Mouse (Mus musculus): Measurements from ENCODE around the gene Bmf.

The Bmf gene

GRCm38 (mm10) chr2:118524811-118525210 lies 24.7 kb downstream of the Bmf start:
- in situ Hi-C loops (cut with MboI; ENCODE audit: low pct_unique_long_range_greater_than_20kb in 1 of 2, low sequenced_read_pairs in 2 of 2, unreplicated experiment in 1 of 2) = no loop called here

DNA sequence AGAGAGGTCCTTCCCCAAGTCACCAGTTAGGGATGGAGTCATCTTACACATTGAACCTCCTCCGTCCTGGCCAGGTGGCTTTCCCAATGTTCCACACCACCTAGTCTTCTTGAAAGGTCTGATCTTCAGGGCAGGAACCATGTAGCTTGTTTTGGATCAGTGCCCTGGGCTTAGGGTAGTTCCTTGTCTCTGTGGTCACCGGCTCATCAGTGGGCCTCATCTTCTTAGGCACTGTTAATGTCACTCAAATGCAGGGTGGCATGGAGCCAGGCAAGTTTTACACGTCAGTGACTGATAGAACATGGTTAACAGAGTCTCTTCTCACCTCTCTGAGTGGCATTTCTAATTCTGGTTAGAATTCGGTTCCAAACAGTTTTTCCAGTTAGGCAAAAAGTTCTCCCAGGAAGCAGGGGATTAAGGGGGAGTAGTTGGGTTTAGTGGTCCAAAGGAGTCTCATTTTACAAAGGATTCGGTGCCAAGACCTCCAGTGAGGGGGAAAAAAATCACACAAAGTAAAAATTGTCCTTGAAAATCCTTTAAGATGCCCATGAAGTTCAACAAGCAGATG lies 26.2 kb downstream of the Bmf start:
- in situ Hi-C loops (cut with MboI; ENCODE audit: low pct_unique_long_range_greater_than_20kb in 1 of 2, low sequenced_read_pairs in 2 of 2, unreplicated experiment in 1 of 2) = no loop called here

DNA sequence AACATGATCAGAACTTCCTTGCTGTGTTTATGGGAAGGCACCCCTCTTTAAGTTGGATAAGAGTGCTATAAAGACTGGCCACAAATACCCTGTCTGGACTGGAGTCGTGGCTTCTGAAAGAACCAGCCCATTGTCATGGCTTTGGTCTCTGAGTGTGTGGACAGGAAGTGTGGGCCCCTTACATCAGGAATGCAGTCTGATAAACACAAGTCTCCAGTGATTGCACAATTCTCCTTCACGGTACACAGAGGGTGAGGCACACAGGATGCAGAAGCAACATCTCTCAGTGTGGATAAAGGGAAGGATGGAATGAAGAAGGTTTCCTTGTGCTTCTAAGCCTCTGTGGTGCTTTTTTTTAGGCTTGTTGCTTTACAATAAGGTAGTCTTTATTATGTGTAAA lies 27.2 kb downstream of the Bmf start:
- in situ Hi-C loops (cut with MboI; ENCODE audit: low pct_unique_long_range_greater_than_20kb in 1 of 2, low sequenced_read_pairs in 2 of 2, unreplicated experiment in 1 of 2) = no loop called here

- in situ Hi-C loops (cut with MboI; ENCODE audit: low pct_unique_long_range_greater_than_20kb in 1 of 2, low sequenced_read_pairs in 2 of 2, unreplicated experiment in 1 of 2) = no loop called here
Observed at GRCm38 (mm10) chr2:118520042-118520933, 29.2 kb downstream of the Bmf start.

DNA sequence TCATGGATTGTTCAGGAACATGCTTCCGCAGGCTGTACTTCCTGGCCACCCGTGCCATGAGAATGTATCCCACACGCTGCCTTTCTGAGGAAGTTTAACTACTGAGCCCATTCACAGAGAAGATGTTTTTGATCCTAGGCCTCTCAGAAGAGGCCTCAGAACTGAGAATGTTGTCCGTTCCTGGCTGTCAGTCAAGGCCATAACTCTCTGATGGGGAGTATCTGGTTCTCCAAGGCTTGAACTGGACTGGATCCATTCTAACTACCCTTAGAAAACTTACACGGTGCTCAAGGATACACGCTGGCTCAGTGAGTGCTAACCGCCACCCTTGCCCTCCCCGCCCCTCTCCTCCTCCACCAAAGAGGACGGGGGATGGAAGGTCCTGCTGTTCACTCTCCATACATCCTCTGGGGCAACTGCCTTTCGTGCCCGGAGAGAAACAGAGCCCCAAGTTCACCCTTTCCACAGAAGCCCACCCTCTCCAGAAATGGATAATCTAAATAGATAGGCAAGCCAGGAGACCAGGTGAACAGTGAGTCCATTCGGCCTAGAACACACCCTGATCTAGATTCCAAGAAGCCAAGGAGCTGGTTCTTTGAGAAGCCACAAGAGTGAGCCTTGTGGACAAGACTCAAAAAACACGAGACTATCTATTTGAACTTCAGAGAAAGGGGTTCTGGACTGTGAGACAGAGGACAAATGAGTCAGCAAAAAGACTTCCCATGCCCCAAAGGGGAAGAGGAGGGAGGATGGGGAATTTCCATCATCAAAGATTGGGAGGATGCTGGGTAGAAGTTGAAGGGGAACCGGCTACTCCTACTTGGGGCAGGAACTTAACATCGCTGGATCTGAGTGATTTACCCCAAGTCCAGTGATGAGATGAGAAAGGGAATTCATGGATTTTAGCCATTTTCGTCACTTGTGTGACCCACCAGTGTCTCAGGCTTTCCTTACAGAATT lies 36.8 kb downstream of the Bmf start:
- in situ Hi-C loops (cut with MboI; ENCODE audit: low pct_unique_long_range_greater_than_20kb in 1 of 2, low sequenced_read_pairs in 2 of 2, unreplicated experiment in 1 of 2) = no loop called here

DNA sequence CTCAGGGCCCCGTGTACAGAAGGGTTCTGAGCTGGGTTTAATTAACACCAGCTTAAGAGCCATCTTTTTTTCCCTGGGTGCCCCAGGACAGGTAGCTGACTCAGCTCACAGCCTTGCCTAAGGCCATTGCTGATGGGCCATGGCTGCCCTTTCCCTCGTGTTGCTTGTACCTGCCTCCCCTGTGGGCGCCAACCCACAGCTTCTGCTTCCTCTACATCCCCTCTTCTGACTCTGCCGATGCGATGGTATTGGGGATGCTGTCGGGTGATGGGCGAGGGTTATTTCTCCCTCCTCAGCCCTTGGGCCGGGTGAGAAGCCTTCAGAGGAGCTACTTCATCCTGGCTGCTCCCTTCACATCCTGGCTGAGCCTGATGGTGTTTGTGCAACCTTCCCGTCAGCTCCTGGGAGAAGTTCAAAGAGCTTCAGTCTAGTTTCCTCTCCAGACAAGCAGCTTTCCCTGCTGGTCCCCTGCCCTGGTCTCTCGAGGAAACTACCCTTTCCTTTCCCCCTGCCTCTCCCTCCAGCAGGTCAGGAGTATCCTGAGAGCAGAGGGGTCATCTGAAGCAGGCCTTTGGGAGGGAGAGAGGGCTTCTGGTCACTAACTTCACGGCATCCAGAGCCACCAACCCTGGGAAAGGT lies 37.6 kb downstream of the Bmf start:
- in situ Hi-C loops (cut with MboI; ENCODE audit: low pct_unique_long_range_greater_than_20kb in 1 of 2, low sequenced_read_pairs in 2 of 2, unreplicated experiment in 1 of 2) = no loop called here

GRCm38 (mm10) chr2:118510447-118511310 lies 38.8 kb downstream of the Bmf start:
- in situ Hi-C loops (cut with MboI; ENCODE audit: low pct_unique_long_range_greater_than_20kb in 1 of 2, low sequenced_read_pairs in 2 of 2, unreplicated experiment in 1 of 2) = no loop called here

- in situ Hi-C loops (cut with MboI; ENCODE audit: low pct_unique_long_range_greater_than_20kb in 1 of 2, low sequenced_read_pairs in 2 of 2, unreplicated experiment in 1 of 2) = no loop called here
Observed at GRCm38 (mm10) chr2:118509688-118510446, 39.6 kb downstream of the Bmf start.

DNA sequence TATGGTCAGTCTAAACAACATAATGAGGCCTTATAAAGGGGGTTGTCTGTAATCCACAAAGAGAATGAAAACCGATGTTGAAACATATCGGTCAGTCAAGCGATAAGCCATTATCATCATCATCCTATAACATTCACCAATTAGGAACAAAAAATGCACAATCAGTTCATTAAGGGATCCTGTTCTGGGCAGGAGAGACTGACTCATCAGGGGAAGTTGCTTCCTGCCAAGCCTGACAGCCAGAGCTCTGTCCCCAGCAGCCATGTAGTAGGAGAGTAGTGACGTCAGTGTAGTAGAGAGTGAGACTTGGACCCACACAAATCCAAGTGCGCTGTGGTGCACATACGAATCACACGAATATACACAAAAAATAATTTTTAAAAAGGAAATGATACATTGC lies 42.4 kb downstream of the Bmf start:
- in situ Hi-C loops (cut with MboI; ENCODE audit: low pct_unique_long_range_greater_than_20kb in 1 of 2, low sequenced_read_pairs in 2 of 2, unreplicated experiment in 1 of 2) = no loop called here

- in situ Hi-C loops (cut with MboI; ENCODE audit: low pct_unique_long_range_greater_than_20kb in 1 of 2, low sequenced_read_pairs in 2 of 2, unreplicated experiment in 1 of 2) = no loop called here
Observed at GRCm38 (mm10) chr2:118500191-118500590, 49.3 kb downstream of the Bmf start.

GRCm38 (mm10) chr2:118499135-118499961 lies 50.1 kb downstream of the Bmf start:
- in situ Hi-C loops (cut with MboI; ENCODE audit: low pct_unique_long_range_greater_than_20kb in 1 of 2, low sequenced_read_pairs in 2 of 2, unreplicated experiment in 1 of 2) = loop anchor here in 1 of 2 experiments (25.0 kb wide), 1 partner anchor 388 kb away; no protein-coding TSS in a partner anchor

DNA sequence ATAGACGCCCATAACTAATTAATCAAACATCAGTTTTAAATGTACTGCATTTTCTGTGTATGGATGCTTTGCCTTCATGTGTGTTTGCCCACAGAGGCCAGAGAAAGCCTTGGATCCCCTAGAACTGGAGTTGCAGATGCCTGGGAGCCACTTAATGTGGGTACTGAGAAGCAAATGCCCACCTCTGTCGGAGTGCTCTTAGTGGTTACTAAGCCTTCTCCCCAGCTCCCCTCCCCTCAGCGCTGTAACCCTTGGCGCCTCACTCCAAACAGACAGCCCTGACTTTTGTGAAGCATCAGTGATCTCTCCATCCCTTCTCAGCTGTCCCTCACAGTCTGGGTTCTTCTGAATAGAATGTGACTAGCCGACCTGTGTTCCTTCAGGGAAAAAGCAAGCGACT lies 51.0 kb downstream of the Bmf start:
- in situ Hi-C loops (cut with MboI; ENCODE audit: low pct_unique_long_range_greater_than_20kb in 1 of 2, low sequenced_read_pairs in 2 of 2, unreplicated experiment in 1 of 2) = loop anchor here in 1 of 2 experiments (25.0 kb wide), 1 partner anchor 389 kb away; no protein-coding TSS in a partner anchor

- in situ Hi-C loops (cut with MboI; ENCODE audit: low pct_unique_long_range_greater_than_20kb in 1 of 2, low sequenced_read_pairs in 2 of 2, unreplicated experiment in 1 of 2) = loop anchor here in 1 of 2 experiments (25.0 kb wide), 1 partner anchor 389 kb away; no protein-coding TSS in a partner anchor
Observed at GRCm38 (mm10) chr2:118497890-118498289, 51.6 kb downstream of the Bmf start.

DNA sequence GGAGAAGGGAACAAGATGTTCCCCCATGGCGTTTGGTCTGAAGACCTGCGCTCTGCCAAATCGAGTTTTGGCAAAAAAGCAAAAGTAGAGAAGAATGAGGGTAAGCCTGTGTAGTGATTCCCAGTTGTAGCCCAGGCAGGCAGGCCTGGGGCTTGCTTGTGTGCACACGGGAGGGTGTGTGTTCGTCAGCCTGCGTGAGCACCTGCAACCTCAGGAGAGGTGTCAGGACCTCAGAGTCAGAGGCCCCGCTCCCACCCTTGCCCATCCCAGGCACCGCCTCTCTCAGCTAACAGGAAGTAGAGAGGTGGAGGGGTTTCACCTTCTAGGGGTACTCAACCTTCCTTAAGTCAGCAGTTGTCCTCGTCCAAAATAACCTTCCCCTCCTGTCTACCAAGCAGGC lies 54.5 kb downstream of the Bmf start:
- in situ Hi-C loops (cut with MboI; ENCODE audit: low pct_unique_long_range_greater_than_20kb in 1 of 2, low sequenced_read_pairs in 2 of 2, unreplicated experiment in 1 of 2) = loop anchor here in 1 of 2 experiments (25.0 kb wide), 1 partner anchor 392 kb away; no protein-coding TSS in a partner anchor

GRCm38 (mm10) chr2:118491741-118492395 lies 57.6 kb downstream of the Bmf start:
- in situ Hi-C loops (cut with MboI; ENCODE audit: low pct_unique_long_range_greater_than_20kb in 1 of 2, low sequenced_read_pairs in 2 of 2, unreplicated experiment in 1 of 2) = loop anchor here in 1 of 2 experiments (25.0 kb wide), 1 partner anchor 395 kb away; no protein-coding TSS in a partner anchor
